Mouse (Mus musculus): ENCODE data around the gene Gm26620. TPM values are rescaled to one million over a fixed set of nuclear protein-coding genes. Genes with fewer than 3 reads are reported as not detected.

Gene Gm26620
- polyA plus RNA-seq, 1 experiment from 2014 or later: not detected

DNA sequence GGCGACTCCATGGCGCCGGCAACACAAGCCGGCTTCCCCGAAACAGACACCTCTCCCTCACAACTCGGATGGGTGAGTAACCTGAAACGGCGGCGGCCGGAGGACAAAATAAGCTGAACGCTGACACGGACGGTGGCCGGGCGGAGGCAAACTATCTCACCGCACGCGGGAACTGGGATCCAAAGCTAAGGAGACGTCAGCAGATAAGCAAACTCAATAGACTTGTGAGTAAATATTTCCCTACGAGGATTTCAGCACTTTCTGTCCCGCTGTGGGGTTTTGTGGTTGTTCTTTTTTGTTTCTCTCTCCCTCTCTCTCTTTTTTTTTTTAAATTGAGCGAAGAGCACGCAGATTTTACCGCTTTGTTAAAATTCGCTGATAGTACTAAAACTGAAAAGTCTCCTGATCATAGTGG, 17.2 kb upstream of the Gm26620 start, which contains the start of gene Atf6:
TSS of gene Atf6 (minus strand) at position 81 of the 415 bp plus-strand sequence.
- Histone ChIP-seq H3K27ac (ENCODE audit: low read depth, low read length) (0 out of 2 replicates have a peak within 1 kb of the TSS, but pooled peaks have one; percentile 30), H3K4me2 (replicated peaks; ENCODE audit: low read depth, low read length) (peak within 1 kb of the TSS; percentile 64), H3K4me1 (replicated peaks; ENCODE audit: control insufficient read depth, insufficient read depth, low read length) (no peaks in the 10 kb centered on the region), H3K4me3 (ENCODE audit: low read depth, low read length) (peak within 1 kb of the TSS; percentile 82), H3K36me3 (ENCODE audit: control insufficient read depth, insufficient read depth, low read length) (no peaks in the 10 kb centered on the region), H3K9me3 (ENCODE audit: control insufficient read depth, low read length) (no peaks in the 10 kb centered on the region), H3K27me3 (ENCODE audit: control insufficient read depth, insufficient read depth, low read length) (no peaks in the 10 kb centered on the region), H3K9ac (ENCODE audit: low read depth, low read length) (peak within 1 kb of the TSS; percentile 78)
- ATAC-seq (ENCODE audit: low FRiP score) (peak; percentile 81), DNase-seq (ENCODE audit: low spot score) (peak; percentile 96)
- under 1% methylated on average over 25 of the region's 25 CpGs for WGBS

DNA sequence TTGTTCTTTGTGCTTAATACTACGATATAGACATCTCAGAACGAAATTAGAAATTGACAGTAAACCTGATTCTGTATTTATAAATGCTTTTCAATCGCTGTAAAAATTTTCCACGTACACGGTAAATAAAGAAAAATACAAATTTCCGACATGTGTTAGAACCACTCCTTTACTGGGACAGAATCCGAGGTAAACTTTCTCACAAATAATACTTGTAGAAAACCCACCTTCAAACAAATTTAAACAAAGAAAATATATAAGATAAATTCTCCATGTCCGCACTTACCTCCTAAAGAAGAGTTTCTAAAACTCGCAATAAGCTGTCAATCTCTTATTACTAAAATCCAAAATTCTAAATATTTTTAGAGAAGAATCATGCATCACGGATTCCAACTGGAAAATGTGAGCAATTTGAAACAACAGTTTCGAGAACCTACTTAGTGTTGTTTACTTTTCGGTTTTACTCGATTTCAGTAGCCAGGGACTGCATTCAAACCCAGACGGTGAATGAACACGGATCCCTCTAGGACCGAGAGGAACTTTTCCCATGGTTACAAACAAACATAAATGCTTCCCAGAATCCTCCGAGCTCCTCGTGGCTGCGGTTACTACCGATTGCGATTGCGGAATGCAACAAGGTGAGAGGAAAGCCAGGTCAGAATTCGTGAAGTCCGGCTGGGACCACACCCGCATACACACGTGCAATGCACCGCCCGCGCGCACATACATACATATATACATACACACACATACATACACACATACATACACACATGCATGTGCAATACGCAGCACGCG, 16.6 kb upstream of the Gm26620 start:
- H3K27me3 ChIP-seq (ENCODE audit: control insufficient read depth, insufficient read depth, low read length): no peaks in the 10 kb centered on the region
- H3K4me1 ChIP-seq (replicated peaks; ENCODE audit: control insufficient read depth, insufficient read depth, low read length): no peaks in the 10 kb centered on the region
- H3K9ac ChIP-seq (ENCODE audit: low read depth, low read length): peak overlapping the region; percentile 78; the same call in 1 of the 2 replicates
- under 1% methylated on average over 33 of the region's 33 CpGs for WGBS
- ATAC-seq (ENCODE audit: low FRiP score): peak; percentile 87
- DNase-seq (ENCODE audit: low spot score): peak; percentile 88
- H3K36me3 ChIP-seq (ENCODE audit: control insufficient read depth, insufficient read depth, low read length): no peaks in the 10 kb centered on the region
- peak overlapping the region; percentile 64 for H3K4me2 ChIP-seq (replicated peaks; ENCODE audit: low read depth, low read length)
- H3K27ac ChIP-seq (ENCODE audit: low read depth, low read length): no peak overlapping the region
- peak overlapping the region; percentile 82 for H3K4me3 ChIP-seq (ENCODE audit: low read depth, low read length)
- H3K9me3 ChIP-seq (ENCODE audit: control insufficient read depth, low read length): no peaks in the 10 kb centered on the region

DNA sequence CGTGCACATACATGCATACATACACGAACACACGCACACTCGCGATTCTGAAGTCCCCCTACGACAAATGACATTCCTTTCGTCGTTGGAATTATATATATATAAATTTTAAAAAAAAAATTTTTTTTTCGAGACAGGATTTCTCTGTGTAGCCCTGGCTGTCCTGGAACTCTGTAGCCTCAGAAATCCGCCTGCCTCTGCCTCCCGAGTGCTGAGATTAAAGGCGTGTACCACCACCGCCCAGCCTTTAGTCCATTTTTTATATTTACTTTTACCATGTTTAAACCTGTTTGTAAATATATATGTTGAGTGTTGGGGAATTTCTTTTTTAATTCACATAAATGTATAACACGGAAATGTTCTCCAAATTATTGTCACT, 16.0 kb upstream of the Gm26620 start:
- DNase-seq (ENCODE audit: low spot score) (no peak), ATAC-seq (ENCODE audit: low FRiP score) (peak; percentile 48)
- H3K4me1 ChIP-seq (replicated peaks; ENCODE audit: control insufficient read depth, insufficient read depth, low read length): no peaks in the 10 kb centered on the region
- no peaks in the 10 kb centered on the region for H3K9me3 ChIP-seq (ENCODE audit: control insufficient read depth, low read length)
- WGBS: 20% methylated on average over 14 of the region's 14 CpGs
- H3K4me2 ChIP-seq (replicated peaks; ENCODE audit: low read depth, low read length): peak overlapping the region; percentile 64
- H3K4me3 ChIP-seq (ENCODE audit: low read depth, low read length): peak overlapping the region; percentile 82
- no peak overlapping the region for H3K27ac ChIP-seq (ENCODE audit: low read depth, low read length)
- H3K36me3 ChIP-seq (ENCODE audit: control insufficient read depth, insufficient read depth, low read length): no peaks in the 10 kb centered on the region
- H3K27me3 ChIP-seq (ENCODE audit: control insufficient read depth, insufficient read depth, low read length): no peaks in the 10 kb centered on the region
- H3K9ac ChIP-seq (ENCODE audit: low read depth, low read length): peak overlapping the region; percentile 53; the same call in 1 of the 2 replicates

DNA sequence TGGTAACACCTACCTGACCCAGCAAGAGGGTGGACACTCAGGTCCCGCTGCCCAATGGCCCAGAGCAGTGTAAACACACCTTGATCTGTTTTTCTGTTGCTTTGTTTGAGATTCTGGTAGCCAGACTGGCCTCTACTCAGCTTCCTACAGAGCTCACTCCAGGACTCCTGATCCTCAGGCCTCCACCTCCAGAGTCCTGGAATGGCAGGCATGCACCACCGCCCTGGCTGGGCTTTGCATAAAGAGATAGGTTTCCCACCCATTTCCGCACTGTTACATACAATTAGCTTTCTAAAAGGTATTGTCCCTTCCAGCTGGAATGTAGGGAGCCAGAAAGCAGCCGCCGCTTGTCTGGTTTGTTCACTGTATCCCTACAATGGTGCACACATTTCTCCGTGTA, 13.5 kb upstream of the Gm26620 start:
- Histone ChIP-seq H3K4me3 (ENCODE audit: low read depth, low read length) (no peak overlapping the region), H3K27me3 (ENCODE audit: control insufficient read depth, insufficient read depth, low read length) (no peaks in the 10 kb centered on the region), H3K4me2 (replicated peaks; ENCODE audit: low read depth, low read length) (no peak overlapping the region), H3K9ac (ENCODE audit: low read depth, low read length) (no peak overlapping the region), H3K4me1 (replicated peaks; ENCODE audit: control insufficient read depth, insufficient read depth, low read length) (no peaks in the 10 kb centered on the region), H3K9me3 (ENCODE audit: control insufficient read depth, low read length) (no peaks in the 10 kb centered on the region), H3K36me3 (ENCODE audit: control insufficient read depth, insufficient read depth, low read length) (no peaks in the 10 kb centered on the region), H3K27ac (ENCODE audit: low read depth, low read length) (no peak overlapping the region)
- ATAC-seq (ENCODE audit: low FRiP score): no peak
- no peak for DNase-seq (ENCODE audit: low spot score)
- 92% methylated on average over 6 of the region's 6 CpGs for WGBS

DNA sequence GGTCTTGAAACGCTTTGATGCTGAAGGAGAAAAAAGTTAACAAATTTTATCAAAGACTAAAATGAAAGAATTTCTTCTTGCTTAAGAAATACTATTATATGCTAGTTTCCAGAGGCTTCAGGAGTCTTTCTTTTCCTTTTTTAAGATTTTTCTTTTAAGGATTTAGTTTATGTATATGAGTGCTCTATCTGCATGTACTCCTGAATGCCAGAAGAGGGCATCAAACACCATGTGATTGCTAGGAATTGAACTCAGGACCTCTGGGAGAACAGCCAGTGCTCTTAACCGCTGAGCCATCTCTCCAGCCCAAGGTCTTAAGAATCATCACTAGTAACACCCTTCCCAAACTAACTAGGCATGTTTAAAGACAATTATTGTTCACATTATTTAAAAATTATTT, 12.9 kb upstream of the Gm26620 start:
- H3K4me2 ChIP-seq (replicated peaks; ENCODE audit: low read depth, low read length): no peak overlapping the region
- H3K9ac ChIP-seq (ENCODE audit: low read depth, low read length): no peak overlapping the region
- no peak overlapping the region for H3K27ac ChIP-seq (ENCODE audit: low read depth, low read length)
- H3K27me3 ChIP-seq (ENCODE audit: control insufficient read depth, insufficient read depth, low read length): no peaks in the 10 kb centered on the region
- no peak for DNase-seq (ENCODE audit: low spot score)
- 98% methylated on average over 2 of the region's 2 CpGs for WGBS
- no peaks in the 10 kb centered on the region for H3K4me1 ChIP-seq (replicated peaks; ENCODE audit: control insufficient read depth, insufficient read depth, low read length)
- H3K9me3 ChIP-seq (ENCODE audit: control insufficient read depth, low read length): no peaks in the 10 kb centered on the region
- no peak for ATAC-seq (ENCODE audit: low FRiP score)
- no peaks in the 10 kb centered on the region for H3K36me3 ChIP-seq (ENCODE audit: control insufficient read depth, insufficient read depth, low read length)
- H3K4me3 ChIP-seq (ENCODE audit: low read depth, low read length): no peak overlapping the region

DNA sequence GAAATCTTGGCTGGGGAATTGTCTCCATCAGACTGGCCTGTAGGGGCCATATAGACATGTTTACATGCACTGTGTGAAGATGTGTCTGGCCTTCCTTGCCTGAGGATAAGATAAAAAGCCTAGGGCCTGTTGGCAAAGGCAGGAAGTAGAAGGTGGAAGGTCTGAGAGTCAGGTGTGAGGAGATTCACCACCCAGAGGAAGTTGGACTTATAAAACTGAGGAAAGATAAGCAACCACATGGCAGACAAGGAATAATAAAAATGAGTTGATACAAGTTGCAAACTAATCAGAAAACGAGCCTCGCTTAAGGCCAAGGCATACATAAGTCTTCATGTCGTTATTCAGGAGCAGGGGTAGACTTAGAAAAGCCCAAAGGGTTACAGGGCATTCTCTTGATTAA, 9.2 kb upstream of the Gm26620 start:
- 86% methylated on average over 3 of the region's 3 CpGs for WGBS
- H3K9me3 ChIP-seq (ENCODE audit: control insufficient read depth, low read length): no peaks in the 10 kb centered on the region
- ATAC-seq (ENCODE audit: low FRiP score) (no peak), DNase-seq (ENCODE audit: low spot score) (no peak)
- H3K4me2 ChIP-seq (replicated peaks; ENCODE audit: low read depth, low read length): no peak overlapping the region
- H3K27ac ChIP-seq (ENCODE audit: low read depth, low read length): no peak overlapping the region
- no peaks in the 10 kb centered on the region for H3K27me3 ChIP-seq (ENCODE audit: control insufficient read depth, insufficient read depth, low read length)
- no peak overlapping the region for H3K9ac ChIP-seq (ENCODE audit: low read depth, low read length)
- no peaks in the 10 kb centered on the region for H3K4me1 ChIP-seq (replicated peaks; ENCODE audit: control insufficient read depth, insufficient read depth, low read length)
- H3K4me3 ChIP-seq (ENCODE audit: low read depth, low read length): no peak overlapping the region
- no peaks in the 10 kb centered on the region for H3K36me3 ChIP-seq (ENCODE audit: control insufficient read depth, insufficient read depth, low read length)

DNA sequence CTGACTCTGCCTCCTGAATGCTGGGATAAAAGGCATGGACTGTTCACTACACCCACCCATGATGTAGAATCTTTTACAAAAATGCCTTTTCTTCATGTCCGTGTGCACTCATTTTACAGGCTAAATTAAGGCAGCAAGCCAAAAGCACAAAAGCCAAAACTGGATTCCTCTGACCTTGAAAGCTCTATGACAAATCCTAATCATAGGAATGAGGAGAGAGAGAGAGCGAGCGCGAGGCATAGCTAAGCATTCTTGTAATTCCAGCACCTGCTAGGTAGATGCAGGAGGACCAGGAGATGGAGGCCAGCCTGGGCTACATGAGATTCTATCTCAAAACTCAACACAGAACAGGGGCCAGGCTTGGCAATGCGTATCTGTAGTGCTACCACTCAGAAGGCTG, 8.0 kb upstream of the Gm26620 start:
- no peak overlapping the region for H3K27ac ChIP-seq (ENCODE audit: low read depth, low read length)
- no peak overlapping the region for H3K4me2 ChIP-seq (replicated peaks; ENCODE audit: low read depth, low read length)
- ATAC-seq (ENCODE audit: low FRiP score): no peak
- H3K27me3 ChIP-seq (ENCODE audit: control insufficient read depth, insufficient read depth, low read length): no peaks in the 10 kb centered on the region
- WGBS: 96% methylated on average over 5 of the region's 5 CpGs
- no peaks in the 10 kb centered on the region for H3K9me3 ChIP-seq (ENCODE audit: control insufficient read depth, low read length)
- no peaks in the 10 kb centered on the region for H3K4me1 ChIP-seq (replicated peaks; ENCODE audit: control insufficient read depth, insufficient read depth, low read length)
- H3K9ac ChIP-seq (ENCODE audit: low read depth, low read length): no peak overlapping the region
- no peak overlapping the region for H3K4me3 ChIP-seq (ENCODE audit: low read depth, low read length)
- no peaks in the 10 kb centered on the region for H3K36me3 ChIP-seq (ENCODE audit: control insufficient read depth, insufficient read depth, low read length)
- DNase-seq (ENCODE audit: low spot score): no peak

DNA sequence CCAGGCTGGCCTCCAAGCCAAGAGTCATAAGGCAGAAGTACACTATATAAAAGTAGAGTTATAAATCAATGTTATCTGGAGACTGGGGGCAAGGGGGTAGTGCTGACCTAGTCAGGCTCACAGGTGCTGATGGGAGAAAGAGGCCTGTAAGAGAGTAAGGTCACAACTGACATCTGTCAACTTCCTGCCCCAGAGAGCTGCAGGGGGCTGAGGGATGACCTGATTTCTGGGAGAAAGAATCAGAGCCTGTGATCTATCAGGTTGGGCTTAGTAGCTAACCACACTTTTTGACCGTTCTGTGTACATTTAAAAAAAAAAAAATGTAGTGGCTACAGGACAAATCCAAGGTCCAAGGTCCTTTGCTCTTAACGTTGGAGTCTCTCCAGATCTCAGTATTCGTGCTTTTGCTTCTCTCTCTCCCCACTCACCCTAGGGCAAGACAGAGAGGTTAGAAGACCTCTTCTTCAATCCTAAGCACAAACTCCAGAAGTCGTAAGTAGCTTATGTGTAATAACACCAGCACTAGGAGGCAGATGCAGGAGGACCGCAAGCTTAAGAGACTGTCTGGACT, 1.9 kb upstream of the Gm26620 start:
- WGBS: 85% methylated on average over 5 of the region's 5 CpGs
- no peak for DNase-seq (ENCODE audit: low spot score)
- Histone ChIP-seq H3K27me3 (ENCODE audit: control insufficient read depth, insufficient read depth, low read length) (no peaks in the 10 kb centered on the region), H3K27ac (ENCODE audit: low read depth, low read length) (no peak overlapping the region), H3K9ac (ENCODE audit: low read depth, low read length) (no peak overlapping the region), H3K9me3 (ENCODE audit: control insufficient read depth, low read length) (no peaks in the 10 kb centered on the region), H3K4me3 (ENCODE audit: low read depth, low read length) (no peak overlapping the region), H3K4me2 (replicated peaks; ENCODE audit: low read depth, low read length) (no peak overlapping the region), H3K4me1 (replicated peaks; ENCODE audit: control insufficient read depth, insufficient read depth, low read length) (no peaks in the 10 kb centered on the region), H3K36me3 (ENCODE audit: control insufficient read depth, insufficient read depth, low read length) (no peaks in the 10 kb centered on the region)
- no peak for ATAC-seq (ENCODE audit: low FRiP score)

DNA sequence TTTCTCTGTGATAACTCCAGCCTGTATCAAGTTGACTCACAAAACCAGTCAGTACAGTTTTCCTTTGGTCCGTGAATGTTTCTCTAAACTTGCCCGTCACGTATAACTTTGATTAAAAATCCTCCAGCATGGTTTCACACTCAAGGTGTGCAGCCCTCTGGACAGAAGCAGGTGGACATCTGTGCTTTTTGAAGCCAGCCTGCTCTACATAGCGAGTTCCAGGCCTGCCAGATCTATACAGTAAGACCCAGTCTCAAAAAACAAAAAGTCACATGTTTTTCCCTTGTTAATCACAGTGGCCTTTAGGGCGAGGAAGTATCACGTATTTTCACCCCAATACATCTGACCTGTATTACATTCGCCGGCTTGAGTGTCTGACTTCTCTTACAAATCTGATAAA, 475 bp upstream of the Gm26620 start:
- Histone ChIP-seq H3K27ac (ENCODE audit: low read depth, low read length) (0 out of 2 replicates have a peak overlapping the region, but pooled peaks have one; percentile 70), H3K4me3 (ENCODE audit: low read depth, low read length) (peak overlapping the region; percentile 96), H3K9ac (ENCODE audit: low read depth, low read length) (peak overlapping the region; percentile 87; the same call in 1 of the 2 replicates), H3K9me3 (ENCODE audit: control insufficient read depth, low read length) (no peaks in the 10 kb centered on the region), H3K27me3 (ENCODE audit: control insufficient read depth, insufficient read depth, low read length) (no peaks in the 10 kb centered on the region), H3K4me1 (replicated peaks; ENCODE audit: control insufficient read depth, insufficient read depth, low read length) (no peaks in the 10 kb centered on the region), H3K36me3 (ENCODE audit: control insufficient read depth, insufficient read depth, low read length) (no peaks in the 10 kb centered on the region), H3K4me2 (replicated peaks; ENCODE audit: low read depth, low read length) (peak overlapping the region; percentile 77)
- peak; percentile 26; the same call in 1 of the 2 replicates for ATAC-seq (ENCODE audit: low FRiP score)
- no peak for DNase-seq (ENCODE audit: low spot score)
- 31% methylated on average over 8 of the region's 8 CpGs for WGBS
